Mouse (Mus musculus): ENCODE results near the gene Tfeb. TPM values are rescaled to one million over a fixed set of nuclear protein-coding genes. Genes with fewer than 3 reads are reported as not detected.

Gene Tfeb
- total and polyA plus RNA-seq, 3 experiments, result 16.4 to 22.8 TPM; not detected in 1

DNA sequence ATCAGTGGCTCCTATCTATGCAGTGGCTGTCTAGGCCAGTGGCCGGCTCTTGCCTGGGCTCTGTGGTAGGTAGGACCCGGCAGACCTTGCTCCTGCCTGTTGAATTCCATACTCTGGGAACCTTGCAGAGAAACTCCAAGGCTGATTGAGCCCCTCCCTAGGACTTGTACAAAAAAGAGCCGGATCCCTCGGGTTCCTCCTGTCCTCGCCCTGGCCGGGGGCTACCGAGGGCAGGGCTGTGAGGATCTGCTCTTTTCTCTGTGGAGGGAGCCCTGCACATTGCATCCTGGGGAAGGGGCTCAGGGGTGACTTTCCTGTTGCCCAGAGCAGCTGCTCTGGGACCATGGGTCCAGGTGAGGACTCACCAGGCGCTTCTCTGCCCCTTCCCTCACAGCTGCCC is 50.8 kb downstream of the Tfeb start:
- Histone ChIP-seq H3K79me2 (ENCODE audit: control insufficient read depth, insufficient read depth, low read length, poor library complexity) (no peaks in the 10 kb centered on the region), H3K36me3 (ENCODE audit: control insufficient read depth in 1 of 2, insufficient read depth in 2 of 2, low read length in 2 of 2) (no peaks in the 10 kb centered on the region), H3K27ac (ENCODE audit: control insufficient read depth, low read depth, low read length) (no peak overlapping the region)

DNA sequence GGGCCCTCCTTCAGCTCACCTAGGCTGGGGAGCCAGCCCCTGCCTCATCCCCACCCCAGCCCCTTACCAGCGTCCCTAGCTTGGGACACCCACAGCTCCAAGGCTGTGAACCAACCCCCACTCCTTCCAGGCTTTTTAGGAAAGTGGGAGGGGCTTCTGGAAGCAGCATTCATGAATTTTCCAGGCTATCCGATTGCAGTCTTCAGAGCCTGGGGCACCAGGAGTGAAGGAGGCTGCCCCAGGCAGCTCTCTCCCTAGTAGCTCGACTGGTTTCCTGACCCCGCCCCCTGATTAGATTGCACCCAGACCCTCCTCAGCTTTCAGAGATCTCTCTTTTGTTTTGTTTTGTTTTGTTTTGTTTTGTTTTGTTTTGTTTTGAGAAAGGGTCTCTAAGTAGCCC is 51.5 kb downstream of the Tfeb start:
- H3K27me3 ChIP-seq (ENCODE audit: control insufficient read depth in 1 of 2, insufficient read depth in 2 of 2, low read length in 2 of 2), result no peaks in the 10 kb centered on the region
- no peaks in the 10 kb centered on the region for H3K9me3 ChIP-seq (replicated peaks; ENCODE audit: insufficient read depth, low read length)
- no peak for DNase-seq (ENCODE audit: low read depth, low spot score)
- peaks cover 0 to 4% of the 10 kb centered on the region in 2 experiments; a peak in 2 of 4 replicates for H3K4me1 ChIP-seq (ENCODE audit: control insufficient read depth in 1 of 2, insufficient read depth in 2 of 2, low read length in 2 of 2)
- TF ChIP-seq NELFE (IDR thresholded peaks at IDR 0.05; ENCODE audit: low read depth, low read length) (no peak), E2F4 (IDR thresholded peaks at IDR 0.05; ENCODE audit: borderline replicate concordance, low read depth, low read length) (no peak), MAFK (IDR thresholded peaks at IDR 0.05; ENCODE audit: borderline replicate concordance, low read depth, low read length) (no peak), ZNF384 (IDR thresholded peaks at IDR 0.05; ENCODE audit: low read depth, low read length) (no peak), SIN3A (IDR thresholded peaks at IDR 0.05; ENCODE audit: low read length) (no peak), TAL1 (IDR thresholded peaks at IDR 0.05; ENCODE audit: low read length) (no peak), POLR2AphosphoS5 (IDR thresholded peaks at IDR 0.05; ENCODE audit: borderline replicate concordance, low read depth, low read length) (no peak), MAZ (IDR thresholded peaks at IDR 0.05; ENCODE audit: low read depth, low read length) (no peak), SMC3 (IDR thresholded peaks at IDR 0.05; ENCODE audit: low read depth, low read length) (no peak), CHD1 (IDR thresholded peaks at IDR 0.05; ENCODE audit: low read depth, low read length) (no peak), CTCF (IDR thresholded peaks at IDR 0.05 in 2 of 3, conservative IDR thresholded peaks at IDR 0.05 in 1 of 3; ENCODE audit: control insufficient read depth in 1 of 3, insufficient read depth in 1 of 3, low read depth in 2 of 3, low read length in 3 of 3, poor library complexity in 1 of 3, severe bottlenecking in 1 of 3) (no peak), MYB (IDR thresholded peaks at IDR 0.05; ENCODE audit: low read depth, low read length) (no peak)
- no peak overlapping the region for H3K9ac ChIP-seq (ENCODE audit: control insufficient read depth, low read depth, low read length, poor library complexity, severe bottlenecking)
- no peak overlapping the region for H3K27ac ChIP-seq (ENCODE audit: control insufficient read depth, low read depth, low read length)
- H3K4me3 ChIP-seq (ENCODE audit: control insufficient read depth in 1 of 2, insufficient read depth in 1 of 2, low read depth in 2 of 2, low read length in 2 of 2), result no peak overlapping the region
- H3K36me3 ChIP-seq (ENCODE audit: control insufficient read depth in 1 of 2, insufficient read depth in 2 of 2, low read length in 2 of 2), result no peaks in the 10 kb centered on the region
- no peaks in the 10 kb centered on the region for H3K79me2 ChIP-seq (ENCODE audit: control insufficient read depth, insufficient read depth, low read length, poor library complexity)

More for the DNA sequence above, 50.8 kb downstream of the Tfeb start:
- no peaks in the 10 kb centered on the region for H3K27me3 ChIP-seq (ENCODE audit: control insufficient read depth in 1 of 2, insufficient read depth in 2 of 2, low read length in 2 of 2)
- no peak overlapping the region for H3K4me3 ChIP-seq (ENCODE audit: control insufficient read depth in 1 of 2, insufficient read depth in 1 of 2, low read depth in 2 of 2, low read length in 2 of 2)
- no peaks in the 10 kb centered on the region for H3K4me1 ChIP-seq (ENCODE audit: control insufficient read depth in 1 of 2, insufficient read depth in 2 of 2, low read length in 2 of 2)
- TF ChIP-seq RAD21 (IDR thresholded peaks at IDR 0.05; ENCODE audit: low read depth, low read length) (no peak), TAL1 (IDR thresholded peaks at IDR 0.05; ENCODE audit: low read length) (no peak), MAX (IDR thresholded peaks at IDR 0.05; ENCODE audit: low read length) (no peak), ZC3H11A (IDR thresholded peaks at IDR 0.05; ENCODE audit: low read depth, low read length) (no peak), USF1 (IDR thresholded peaks at IDR 0.05; ENCODE audit: low read depth, low read length) (no peak), HCFC1 (IDR thresholded peaks at IDR 0.05; ENCODE audit: low read depth, low read length) (no peak), ETS1 (IDR thresholded peaks at IDR 0.05; ENCODE audit: low read depth, low read length) (no peak), TCF12 (IDR thresholded peaks at IDR 0.05; ENCODE audit: low read depth, low read length) (no peak), NRF1 (IDR thresholded peaks at IDR 0.05; ENCODE audit: insufficient read depth, low read depth, low read length, poor library complexity, severe bottlenecking) (no peak), MYC (IDR thresholded peaks at IDR 0.05; ENCODE audit: low read depth, low read length) (no peak), CHD2 (IDR thresholded peaks at IDR 0.05; ENCODE audit: low read length) (no peak), POLR2AphosphoS5 (IDR thresholded peaks at IDR 0.05; ENCODE audit: borderline replicate concordance, low read depth, low read length) (no peak), RCOR1 (IDR thresholded peaks at IDR 0.05; ENCODE audit: low read depth, low read length) (no peak), GABPA (IDR thresholded peaks at IDR 0.05; ENCODE audit: low read depth, low read length) (no peak), POLR2AphosphoS2 (IDR thresholded peaks at IDR 0.05; ENCODE audit: low read length) (no peak), EP300 (IDR thresholded peaks at IDR 0.05; ENCODE audit: low read depth in 1 of 2, low read length in 2 of 2) (no peak), POLR2A (IDR thresholded peaks at IDR 0.05; ENCODE audit: control insufficient read depth in 1 of 2, insufficient read depth in 1 of 2, low read depth in 1 of 2, low read length in 2 of 2, poor library complexity in 1 of 2) (no peak), CHD1 (IDR thresholded peaks at IDR 0.05; ENCODE audit: low read depth, low read length) (no peak)
- H3K9ac ChIP-seq (ENCODE audit: control insufficient read depth, low read depth, low read length, poor library complexity, severe bottlenecking), result no peak overlapping the region
- DNase-seq (ENCODE audit: low read depth, low spot score), result no peak
- no peaks in the 10 kb centered on the region for H3K9me3 ChIP-seq (replicated peaks; ENCODE audit: insufficient read depth, low read length)
